Mouse (Mus musculus) testis, adult 2 months (tissue): Measurements from ENCODE around the gene Ccdc81. TPM values are rescaled to one million over a fixed set of nuclear protein-coding genes. Genes with fewer than 3 reads are reported as not detected.

Experiments used
- H3K27ac ChIP-seq: fragments of 200-500 bp; 2 replicates; pipeline ENCODE4 v1.5.1; 2012; ENCODE audit warnings: low read depth, low read length; ENCODE audit not compliant: control insufficient read depth, insufficient read depth
- H3K27me3 ChIP-seq: fragments of 200-500 bp; 2 replicates; pipeline ENCODE4 v1.6.1; 2012; ENCODE audit warnings: mild to moderate bottlenecking, low read length, moderate library complexity; ENCODE audit not compliant: control insufficient read depth, insufficient read depth
- H3K36me3 ChIP-seq: fragments of 200-500 bp; 2 replicates; pipeline ENCODE4 v1.6.1; 2012; ENCODE audit warnings: mild to moderate bottlenecking, low read length; ENCODE audit not compliant: control insufficient read depth, insufficient read depth
- H3K4me1 ChIP-seq: fragments of 200-500 bp; 2 replicates; pipeline ENCODE4 v1.6.1; 2012; ENCODE audit warnings: low read length; ENCODE audit not compliant: control insufficient read depth, insufficient read depth
- H3K4me3 ChIP-seq: fragments of 200-500 bp; 2 replicates; pipeline ENCODE4 v1.5.1; 2012; ENCODE audit warnings: low read depth, mild to moderate bottlenecking, low read length, moderate library complexity, mixed read lengths; ENCODE audit not compliant: control insufficient read depth
- CTCF ChIP-seq: fragments of 200-500 bp; IDR thresholded peaks from 2 replicates; pipeline ENCODE4 v1.5.1; 2012; ENCODE audit warnings: low read depth, mild to moderate bottlenecking, inconsistent platforms, low read length, moderate library complexity; ENCODE audit not compliant: control insufficient read depth, insufficient read depth, insufficient replicate concordance
- POLR2A ChIP-seq: fragments of 200-500 bp; IDR thresholded peaks from 2 replicates; pipeline ENCODE4 v1.6.1; 2012; ENCODE audit warnings: low read depth, mild to moderate bottlenecking, inconsistent platforms, low read length, moderate library complexity; ENCODE audit not compliant: control insufficient read depth
- polyA plus RNA-seq: library from polyadenylated mRNA; depleted of rRNA; stranded (reverse); fragments of >200 nt; gene quantifications from 2 replicates; pipeline ENCODE4 v1.2.3, GENCODE M21; 2012

The Ccdc81 gene
- polyA plus RNA-seq, 1 experiment = 80.0 TPM

- Histone ChIP-seq H3K4me1 (no peaks in the 10 kb centered on the region), H3K4me3 (no peak overlapping the region), H3K36me3 (no peaks in the 10 kb centered on the region), H3K27ac (no peak overlapping the region), H3K27me3 (no peaks in the 10 kb centered on the region)
- TF ChIP-seq CTCF (no peak), POLR2A (no peak)
These were observed 46.8 kb downstream of the Ccdc81 start for GRCm38 (mm10) chr7:89856440-89857217.

GRCm38 (mm10) chr7:89855196-89855595 is 48.2 kb downstream of the Ccdc81 start:
- no peak overlapping the region for H3K4me3 ChIP-seq
- TF ChIP-seq POLR2A = no peak
- TF ChIP-seq CTCF = no peak
- H3K4me1 ChIP-seq = no peaks in the 10 kb centered on the region
- no peaks in the 10 kb centered on the region for H3K27me3 ChIP-seq
- no peaks in the 10 kb centered on the region for H3K36me3 ChIP-seq
- no peak overlapping the region for H3K27ac ChIP-seq

GRCm38 (mm10) chr7:89853131-89853530 is 50.3 kb downstream of the Ccdc81 start:
- H3K27me3 ChIP-seq = no peaks in the 10 kb centered on the region
- H3K36me3 ChIP-seq = no peaks in the 10 kb centered on the region
- no peak overlapping the region for H3K27ac ChIP-seq
- TF ChIP-seq POLR2A (no peak), CTCF (no peak)
- H3K4me1 ChIP-seq = no peaks in the 10 kb centered on the region
- H3K4me3 ChIP-seq = no peak overlapping the region

GRCm38 (mm10) chr7:89852158-89853095 is 51.0 kb downstream of the Ccdc81 start:
- no peak for TF ChIP-seq CTCF
- TF ChIP-seq POLR2A = no peak
- no peaks in the 10 kb centered on the region for H3K36me3 ChIP-seq
- H3K4me1 ChIP-seq = no peaks in the 10 kb centered on the region
- no peaks in the 10 kb centered on the region for H3K27me3 ChIP-seq
- H3K27ac ChIP-seq = no peak overlapping the region
- H3K4me3 ChIP-seq = no peak overlapping the region

GRCm38 (mm10) chr7:89850510-89850909 is 52.9 kb downstream of the Ccdc81 start:
- H3K4me3 ChIP-seq = no peak overlapping the region
- H3K4me1 ChIP-seq = no peaks in the 10 kb centered on the region
- no peaks in the 10 kb centered on the region for H3K36me3 ChIP-seq
- no peak for TF ChIP-seq POLR2A
- no peak for TF ChIP-seq CTCF
- no peak overlapping the region for H3K27ac ChIP-seq
- no peaks in the 10 kb centered on the region for H3K27me3 ChIP-seq

GRCm38 (mm10) chr7:89845669-89846068 is 57.8 kb downstream of the Ccdc81 start:
- Histone ChIP-seq H3K4me1 (no peaks in the 10 kb centered on the region; the same call in 1 of the 2 replicates), H3K27me3 (no peaks in the 10 kb centered on the region), H3K4me3 (no peak overlapping the region), H3K36me3 (no peaks in the 10 kb centered on the region), H3K27ac (no peak overlapping the region)
- TF ChIP-seq CTCF (no peak), POLR2A (no peak)

GRCm38 (mm10) chr7:89843533-89843932 is 59.9 kb downstream of the Ccdc81 start:
- TF ChIP-seq POLR2A (no peak), CTCF (no peak; the same call in 1 of the 2 replicates)
- H3K36me3 ChIP-seq = no peaks in the 10 kb centered on the region
- H3K27ac ChIP-seq = no peak overlapping the region
- peaks cover 2% of the 10 kb centered on the region for H3K4me1 ChIP-seq
- H3K27me3 ChIP-seq = no peaks in the 10 kb centered on the region
- H3K4me3 ChIP-seq = no peak overlapping the region
